Mouse (Mus musculus): ENCODE data around the gene Mvd.

Gene Mvd

GRCm38 (mm10) chr8:122426145-122426544 lies 17.1 kb downstream of the Mvd start:
- no peak for DNase-seq (ENCODE audit: low spot score)

GRCm38 (mm10) chr8:122423659-122424058 lies 19.6 kb downstream of the Mvd start:
- no peak for DNase-seq (ENCODE audit: low spot score)

DNA sequence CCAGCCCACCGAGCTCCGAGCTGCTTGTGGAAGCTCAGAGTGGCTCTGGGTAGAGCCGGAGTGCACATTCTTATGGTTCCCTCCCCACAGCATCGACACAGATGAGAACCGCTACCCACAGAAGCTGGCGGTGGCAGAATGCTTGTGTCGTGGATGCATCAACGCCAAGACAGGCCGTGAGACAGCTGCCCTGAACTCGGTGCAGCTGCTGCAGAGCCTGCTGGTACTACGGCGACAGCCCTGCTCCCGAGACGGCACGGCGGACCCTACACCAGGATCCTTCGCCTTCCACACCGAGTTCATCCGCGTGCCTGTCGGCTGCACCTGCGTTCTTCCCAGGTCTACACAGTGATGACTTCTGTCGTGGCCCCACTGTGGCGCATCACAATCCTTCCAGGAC lies 20.0 kb downstream of the Mvd start:
- no peak for DNase-seq (ENCODE audit: low spot score)

DNA sequence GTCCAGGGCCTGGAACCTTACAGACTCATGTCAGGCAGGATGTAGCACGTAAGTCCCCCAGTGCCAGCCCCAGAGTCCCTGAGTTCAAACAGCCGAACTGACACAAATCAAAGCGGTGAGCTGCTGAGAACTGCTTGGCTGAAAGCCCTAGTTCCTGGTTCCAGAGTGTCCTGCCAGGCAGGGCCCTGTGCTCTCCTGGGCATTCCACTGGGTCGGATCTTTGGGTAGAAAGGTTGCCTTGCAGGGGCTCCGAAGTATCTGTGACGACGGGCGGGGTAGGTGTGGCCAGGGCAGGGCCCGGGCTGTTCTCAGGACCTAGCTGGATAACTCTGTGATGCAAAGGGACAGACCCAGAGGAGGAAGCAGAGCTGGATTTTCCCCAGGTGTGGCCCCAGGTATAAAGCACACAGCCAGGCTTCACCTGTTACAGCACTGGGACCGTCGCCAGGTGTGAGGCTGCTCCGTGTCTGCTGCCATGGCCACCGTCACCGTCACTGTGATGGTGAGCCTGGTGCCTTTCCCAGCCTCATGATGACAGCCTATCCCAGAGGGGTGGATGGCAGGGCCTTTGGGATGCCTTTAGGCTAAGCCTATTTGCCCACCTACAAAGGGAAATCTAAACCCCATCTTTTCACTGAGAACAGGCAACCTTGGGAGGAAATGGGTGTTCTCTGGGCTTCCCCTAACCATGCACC lies 21.7 kb downstream of the Mvd start, which contains the start of gene Il17c:
Gene Il17c, plus strand, starts transcription at position 645 of the 695 bp plus-strand sequence.
- DNase-seq (ENCODE audit: low spot score): no peak

- no peak for DNase-seq (ENCODE audit: low spot score)
Measured at GRCm38 (mm10) chr8:122419881-122420555, 23.2 kb downstream of the Mvd start.

DNA sequence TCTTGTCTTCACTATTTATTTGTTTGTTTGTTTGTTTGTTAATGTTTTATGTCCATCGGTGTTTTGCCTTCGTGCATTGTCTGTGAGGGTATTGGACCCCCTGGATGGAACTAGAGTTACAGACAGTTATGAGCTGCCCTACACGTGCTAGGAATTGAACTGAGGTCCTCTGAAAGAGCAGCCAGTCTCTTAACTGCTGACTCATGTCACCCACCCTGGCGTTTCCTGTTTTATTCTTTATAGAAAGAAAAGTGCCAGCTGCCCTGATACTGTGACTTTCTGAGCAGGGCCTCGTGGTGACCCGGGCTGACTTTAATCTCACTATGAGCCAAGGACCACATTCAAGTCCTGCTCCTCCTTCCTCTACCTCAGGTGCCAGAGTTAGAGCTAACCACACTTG lies 27.7 kb downstream of the Mvd start:
- no peak for DNase-seq (ENCODE audit: low spot score)

DNA sequence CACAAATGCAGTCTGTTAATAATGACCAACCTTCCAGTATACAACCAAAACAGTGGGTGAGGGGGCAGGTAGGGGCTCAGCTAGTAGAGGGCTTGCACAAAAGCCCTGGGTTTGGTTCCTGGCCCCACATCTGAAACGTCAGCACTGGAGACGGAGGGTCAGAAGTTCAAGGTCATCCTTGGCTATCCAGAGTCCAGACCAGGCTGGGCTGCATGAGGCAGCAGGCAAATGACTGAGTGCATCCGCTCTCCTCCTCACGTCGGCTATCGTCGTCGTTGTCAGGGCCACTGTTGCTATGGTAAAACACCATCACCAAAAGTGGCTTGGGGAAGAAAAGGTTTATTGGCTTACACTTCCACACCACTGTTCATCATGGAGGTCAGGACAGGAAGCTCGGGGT lies 28.9 kb downstream of the Mvd start:
- no peak for DNase-seq (ENCODE audit: low spot score)

- DNase-seq (ENCODE audit: low spot score): no peak
Measured at GRCm38 (mm10) chr8:122407678-122408077, 35.5 kb downstream of the Mvd start.

DNA sequence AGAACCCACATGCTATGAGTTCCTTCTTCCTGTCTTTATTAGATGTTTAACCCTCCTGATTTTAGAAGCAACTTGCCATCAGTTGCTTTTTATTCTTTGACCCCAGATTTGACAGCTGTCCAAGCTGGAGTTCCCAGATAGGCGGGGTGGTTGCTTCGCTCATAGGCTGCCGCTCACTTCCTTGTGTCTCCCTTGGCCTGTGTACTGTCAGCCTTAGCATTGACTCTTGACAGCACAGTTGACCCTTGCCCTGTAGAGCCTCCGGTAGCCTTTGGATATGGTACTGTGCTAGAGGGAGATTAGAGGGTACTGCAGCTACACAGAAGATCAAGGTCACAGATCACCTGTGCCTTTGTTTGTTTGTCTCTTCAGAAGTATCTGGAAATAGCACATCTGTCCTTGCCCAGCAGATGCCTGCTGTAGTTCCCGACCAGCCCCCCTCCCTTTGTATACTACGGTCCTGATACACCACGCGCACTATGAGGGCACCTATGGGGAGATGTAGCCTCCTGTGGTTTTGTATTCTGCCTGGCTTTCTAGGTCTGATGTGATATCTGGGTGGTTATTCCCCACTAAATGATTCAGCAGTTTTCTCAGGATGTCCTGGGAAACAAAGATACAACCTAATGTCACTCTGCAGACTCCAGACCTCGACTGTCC lies 37.9 kb downstream of the Mvd start:
- DNase-seq (ENCODE audit: low spot score): no peak

GRCm38 (mm10) chr8:122398186-122398585 lies 45.0 kb downstream of the Mvd start:
- no peak for DNase-seq (ENCODE audit: low spot score)

GRCm38 (mm10) chr8:122395291-122395690 lies 47.9 kb downstream of the Mvd start:
- no peak for DNase-seq (ENCODE audit: low spot score)

- no peak for DNase-seq (ENCODE audit: low spot score)
Measured at GRCm38 (mm10) chr8:122393717-122394116, 49.5 kb downstream of the Mvd start.

DNA sequence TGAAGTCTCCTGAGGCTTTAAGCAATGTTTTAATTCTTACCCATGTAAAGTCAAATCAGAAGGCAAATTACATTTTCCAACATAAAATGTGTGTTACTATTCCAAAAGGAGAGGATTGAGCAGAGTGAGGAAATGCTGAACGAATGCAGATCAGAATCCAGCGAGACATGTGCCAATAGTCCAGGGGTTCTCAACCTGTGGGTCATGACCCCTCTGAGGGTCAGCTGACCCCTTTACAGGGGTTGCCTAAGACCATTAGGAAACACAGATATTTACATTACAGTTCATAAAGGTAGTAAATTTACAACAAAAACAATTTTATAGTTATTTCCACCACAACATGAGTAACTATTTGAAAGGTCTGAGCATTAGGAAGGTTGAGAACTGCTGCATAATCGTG lies 52.5 kb downstream of the Mvd start:
- no peak for DNase-seq (ENCODE audit: low spot score)

- no peak for DNase-seq (ENCODE audit: low spot score)
Measured at GRCm38 (mm10) chr8:122389357-122389756, 53.9 kb downstream of the Mvd start.
